Mouse (Mus musculus) testis, postnatal 10 days (tissue): ENCODE measurements around the gene Jag1.
A peak's percentile ranks its signal among the peaks of the same experiment; 100 is the strongest.

Experiments used
- DNase-seq: peaks from one replicate; pipeline ENCODE4 v3.0.0; 2021; ENCODE audit warnings: low spot score

The Jag1 gene

DNA sequence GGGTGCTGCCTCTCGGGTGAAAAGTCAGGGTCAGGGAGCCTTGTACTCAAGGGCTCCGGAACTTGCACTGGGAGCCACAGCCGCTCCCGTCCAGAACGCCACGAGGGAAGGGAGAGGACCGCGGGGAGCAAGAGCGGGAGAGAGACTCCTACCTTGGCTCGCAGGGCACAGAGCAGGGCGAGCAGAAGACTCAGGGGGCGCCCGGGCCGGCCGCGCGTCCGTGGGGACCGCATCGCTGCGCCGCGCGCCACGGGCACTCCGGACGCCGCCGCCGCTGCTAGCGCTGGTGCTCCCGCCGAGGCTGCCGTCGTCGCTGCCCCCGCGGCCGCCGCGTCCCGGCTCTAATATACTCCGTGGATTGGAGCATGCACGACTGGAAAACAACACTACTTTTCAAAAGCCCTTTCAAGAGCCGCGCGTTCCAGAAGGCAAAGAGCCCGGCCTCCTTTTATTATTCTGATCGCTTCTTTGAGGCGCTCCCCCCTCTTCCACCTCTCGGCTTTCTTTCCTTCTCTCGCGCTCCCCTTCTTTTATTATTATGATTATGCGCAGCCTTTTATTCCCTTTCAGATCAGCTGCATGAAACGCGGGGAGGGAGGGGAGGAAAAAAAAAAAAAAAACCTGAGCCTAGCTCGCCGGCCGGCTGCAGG is at the start of gene Jag1:
TSS of gene Jag1 (minus strand) at position 620 of the 650 bp plus-strand sequence.
- peak; percentile 63 for DNase-seq

GRCm38 (mm10) chr2:137156018-137156417 is 39.6 kb upstream of the Jag1 start:
- no peak for DNase-seq

DNA sequence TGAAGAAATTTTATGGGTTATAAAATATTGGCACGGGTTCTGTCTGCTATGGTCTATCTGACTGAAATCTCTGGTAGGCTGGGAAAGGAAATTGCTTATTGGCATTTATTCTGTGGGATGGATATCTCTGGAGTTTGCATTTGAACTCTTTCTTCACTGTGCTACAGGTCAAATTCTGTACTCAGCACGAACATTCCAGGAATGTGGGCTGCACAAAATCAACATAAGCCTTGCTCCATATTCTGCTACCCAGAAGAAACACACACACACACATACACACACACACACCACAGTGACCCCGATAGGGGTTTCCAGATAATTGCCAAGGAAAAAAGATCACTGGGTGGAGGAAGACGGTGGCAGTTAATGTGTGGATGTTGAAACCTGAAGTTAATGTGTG is 37.4 kb upstream of the Jag1 start:
- no peak for DNase-seq

DNA sequence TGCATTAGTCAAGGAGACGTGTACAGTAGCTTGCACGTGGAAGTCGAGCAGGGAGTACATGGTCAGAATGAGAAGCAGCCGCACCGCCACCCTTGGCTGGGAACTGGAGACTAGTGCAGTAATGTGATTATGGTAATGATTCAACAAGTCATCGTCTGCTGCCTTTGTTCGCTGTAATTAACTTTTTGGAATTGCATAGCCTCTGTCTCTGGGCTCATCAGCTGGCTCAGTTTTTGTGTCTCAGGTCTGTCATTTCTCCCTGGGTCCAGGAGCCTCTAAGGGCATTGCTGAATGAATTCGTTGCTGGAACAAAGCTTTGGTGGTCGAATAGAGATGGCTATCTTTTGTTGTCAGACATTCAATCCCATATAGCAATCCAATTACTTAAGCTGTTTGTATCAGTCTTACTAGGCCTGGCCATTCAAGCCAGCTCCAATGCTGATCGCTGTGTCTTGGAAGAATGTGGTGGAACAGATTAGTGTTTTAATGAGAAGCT is 36.8 kb upstream of the Jag1 start:
- DNase-seq, result no peak

- DNase-seq, result no peak
Observed at GRCm38 (mm10) chr2:137150953-137151352, 34.5 kb upstream of the Jag1 start.

DNA sequence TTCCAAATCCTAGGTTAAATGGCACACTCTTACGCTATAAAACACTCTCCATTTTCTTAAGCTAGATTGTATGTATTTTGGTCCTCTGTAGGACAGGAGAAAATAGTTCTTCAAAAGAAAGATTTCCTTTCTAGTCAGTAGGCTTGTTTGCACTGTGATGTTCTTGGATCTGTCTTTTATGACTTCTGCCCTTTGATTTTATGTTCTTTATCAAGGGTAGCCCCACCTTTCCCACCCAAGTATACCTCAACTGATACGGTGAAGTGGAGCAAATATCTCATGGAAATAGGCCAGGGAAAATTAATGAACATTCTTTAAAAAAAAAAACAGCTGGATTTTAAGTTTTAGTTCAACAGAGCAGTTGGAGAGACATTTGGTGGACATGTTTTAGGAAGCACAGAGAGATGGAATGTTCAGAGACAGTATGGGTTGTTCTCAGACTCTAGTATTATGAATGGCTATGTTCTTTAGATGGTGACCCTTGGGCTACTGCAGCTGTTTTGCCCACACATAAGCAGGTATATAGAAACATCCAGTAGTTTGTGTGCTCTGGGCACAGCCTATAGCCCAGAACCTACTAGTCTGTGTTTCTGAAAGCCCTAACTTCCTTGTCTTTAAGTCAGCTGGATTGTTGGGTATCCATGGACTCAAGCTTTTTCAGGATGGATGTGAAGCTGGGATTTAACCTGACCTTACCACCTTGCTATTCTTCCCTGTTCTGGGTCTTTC is 30.7 kb upstream of the Jag1 start:
- no peak for DNase-seq

GRCm38 (mm10) chr2:137138063-137138462 is 21.6 kb upstream of the Jag1 start:
- DNase-seq, result no peak

GRCm38 (mm10) chr2:137134035-137134434 is 17.6 kb upstream of the Jag1 start:
- no peak for DNase-seq

DNA sequence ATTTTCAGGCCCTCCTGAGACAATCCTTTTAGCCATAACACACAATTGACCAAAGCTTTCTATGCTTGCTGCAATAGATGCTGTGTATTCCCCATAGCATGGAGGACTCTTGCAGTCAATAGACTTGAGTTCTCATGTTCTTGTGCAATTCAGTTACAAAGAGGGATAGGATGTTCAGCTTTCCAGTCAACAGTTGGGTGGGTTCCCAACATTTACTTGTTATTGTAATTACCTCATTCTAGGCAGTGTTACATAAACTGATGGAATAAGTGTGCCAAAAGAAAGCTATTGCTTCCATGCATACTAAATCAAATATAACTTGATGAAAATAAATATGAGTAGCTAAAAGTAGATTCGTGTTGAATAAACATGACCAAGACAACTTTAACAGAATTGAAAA is 8.4 kb upstream of the Jag1 start:
- DNase-seq, result no peak

DNA sequence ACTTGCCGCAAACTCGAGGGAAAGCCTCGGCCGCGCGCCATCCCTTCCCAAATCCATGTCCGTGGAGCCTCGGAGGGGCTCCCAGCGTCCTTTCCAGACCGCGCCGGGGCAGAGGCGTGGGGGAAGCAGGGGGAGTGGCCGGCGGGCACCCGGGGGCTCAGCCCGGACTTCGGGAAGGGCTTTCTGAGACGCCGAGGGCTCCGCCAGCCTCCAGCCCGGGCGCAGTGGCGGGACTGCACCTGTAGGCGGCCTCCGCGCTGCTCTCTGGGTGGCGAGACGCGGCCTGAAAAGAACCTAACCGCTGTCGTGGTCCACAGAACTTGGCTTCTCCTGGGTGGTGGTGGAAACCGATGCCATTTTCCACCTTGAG is 862 bp upstream of the Jag1 start:
- peak; percentile 93 for DNase-seq

- peak; percentile 95 for DNase-seq
Observed at GRCm38 (mm10) chr2:137116675-137117320, 354 bp upstream of the Jag1 start.

GRCm38 (mm10) chr2:137115241-137116024 is 1.0 kb downstream of the Jag1 start:
- no peak for DNase-seq

- DNase-seq, result peak; percentile 84
Observed at GRCm38 (mm10) chr2:137114248-137115096, 2.0 kb downstream of the Jag1 start.

GRCm38 (mm10) chr2:137113288-137114061 is 3.0 kb downstream of the Jag1 start:
- DNase-seq, result no peak

GRCm38 (mm10) chr2:137110214-137110898 is 6.1 kb downstream of the Jag1 start:
- no peak for DNase-seq

DNA sequence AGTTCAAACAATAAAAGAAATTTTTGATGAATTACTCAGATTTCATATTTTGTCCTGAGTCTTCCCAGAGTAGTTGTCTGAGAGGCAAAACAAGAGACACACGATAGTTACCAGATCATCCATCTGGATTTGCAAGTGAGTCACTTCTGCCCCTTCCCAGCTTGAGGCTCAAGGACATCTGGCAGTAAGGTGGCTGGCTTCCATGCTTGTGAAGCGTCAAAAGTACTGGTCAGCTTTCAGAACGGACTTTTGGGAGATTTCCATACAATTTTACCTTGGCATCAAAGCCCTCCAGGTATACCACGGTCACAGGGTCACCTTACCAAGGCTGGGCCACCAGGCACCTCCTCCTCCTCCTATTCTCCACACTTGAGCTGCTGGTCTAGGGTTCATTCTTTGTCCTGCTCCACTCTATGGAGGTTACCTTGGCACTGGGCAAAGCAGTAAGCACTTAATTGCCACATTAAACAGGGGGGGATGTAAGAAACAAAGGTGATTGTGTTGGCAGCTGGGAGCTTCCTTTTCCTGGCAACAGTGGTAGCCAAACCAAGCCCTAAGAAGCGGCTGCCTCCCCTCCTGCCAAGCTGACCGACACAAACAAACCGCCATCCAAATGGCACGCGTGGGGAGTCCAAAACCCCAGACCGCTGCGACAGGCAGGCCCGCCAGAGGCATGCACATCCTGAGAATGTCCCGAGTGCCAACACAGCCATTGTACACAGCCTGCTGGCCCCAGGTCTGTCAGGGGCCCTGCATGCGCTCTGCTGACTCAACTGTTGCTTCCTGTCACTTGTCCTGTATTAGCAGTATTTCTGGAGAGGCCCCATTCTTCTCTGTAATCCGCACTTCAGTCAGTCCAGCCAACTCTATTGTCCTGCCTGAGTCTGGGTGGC is 6.9 kb downstream of the Jag1 start:
- DNase-seq, result no peak

- no peak for DNase-seq
Observed at GRCm38 (mm10) chr2:137107946-137108345, 8.5 kb downstream of the Jag1 start.

GRCm38 (mm10) chr2:137107203-137107602 is 9.2 kb downstream of the Jag1 start:
- DNase-seq, result no peak

GRCm38 (mm10) chr2:137101074-137101473 is 15.4 kb downstream of the Jag1 start:
- DNase-seq, result no peak
